Mouse (Mus musculus): ENCODE measurements around the gene Slc35f1.

The Slc35f1 gene

DNA sequence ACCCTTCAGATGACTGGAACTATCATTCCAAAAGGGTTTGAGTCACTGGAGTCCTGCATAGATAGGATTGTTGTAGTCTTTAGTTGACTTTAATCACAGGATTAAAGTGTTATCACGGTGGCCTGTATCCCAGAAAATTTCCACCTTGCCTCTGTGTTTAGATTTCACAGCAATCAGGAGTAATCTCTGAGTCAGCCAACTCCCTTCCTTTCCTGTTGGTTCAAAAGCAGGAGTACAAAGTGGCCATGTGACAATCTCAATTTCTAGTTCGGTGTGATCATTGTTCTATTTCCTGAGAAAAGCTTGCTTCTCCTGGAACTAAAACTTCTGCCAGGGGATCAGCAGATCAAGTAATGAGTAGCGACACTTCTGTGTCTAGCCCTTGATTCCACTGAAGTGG, 410.5 kb downstream of the Slc35f1 start:
- DNase-seq (ENCODE audit: low spot score in 2 of 2) = no peak

DNA sequence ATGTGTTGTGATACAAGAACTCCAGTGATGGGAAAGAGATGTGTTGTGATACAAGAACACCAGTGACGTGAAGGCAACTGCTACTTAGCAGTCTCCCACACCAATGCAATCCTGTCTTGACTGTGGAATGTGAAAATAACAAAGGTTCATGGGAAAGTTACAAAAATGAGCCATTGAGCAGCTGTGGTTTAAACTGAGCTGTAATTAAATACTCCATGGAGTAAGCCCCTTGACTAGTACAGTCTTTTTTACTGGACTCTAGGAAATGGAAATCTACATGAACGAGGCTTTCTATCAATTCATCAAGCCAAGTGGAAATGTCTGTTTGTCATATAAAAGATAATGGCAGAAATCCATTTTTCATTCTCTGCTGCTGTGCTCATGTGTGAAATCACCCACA, 411.1 kb downstream of the Slc35f1 start:
- no peak for DNase-seq (ENCODE audit: low spot score in 2 of 2)

DNA sequence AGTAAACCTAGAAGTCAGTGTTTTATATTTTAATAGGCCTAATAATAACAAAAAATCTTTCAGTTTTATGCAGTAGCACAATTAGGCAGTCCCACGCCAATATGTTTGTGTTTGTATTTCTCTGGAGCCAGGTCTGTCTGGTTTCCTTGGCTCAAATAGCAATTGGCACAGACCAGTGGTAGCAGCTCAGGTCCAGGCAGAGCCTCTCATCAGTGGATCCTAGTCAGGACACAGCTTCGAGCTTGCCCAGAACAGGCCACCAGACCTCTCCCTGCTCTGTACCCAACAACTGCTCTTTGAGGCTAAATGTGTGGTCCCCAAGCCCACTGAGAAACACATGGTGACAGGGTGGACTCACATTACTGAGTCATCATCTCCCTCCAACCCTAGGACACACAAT, 412.1 kb downstream of the Slc35f1 start:
- no peak for DNase-seq (ENCODE audit: low spot score in 2 of 2)

DNA sequence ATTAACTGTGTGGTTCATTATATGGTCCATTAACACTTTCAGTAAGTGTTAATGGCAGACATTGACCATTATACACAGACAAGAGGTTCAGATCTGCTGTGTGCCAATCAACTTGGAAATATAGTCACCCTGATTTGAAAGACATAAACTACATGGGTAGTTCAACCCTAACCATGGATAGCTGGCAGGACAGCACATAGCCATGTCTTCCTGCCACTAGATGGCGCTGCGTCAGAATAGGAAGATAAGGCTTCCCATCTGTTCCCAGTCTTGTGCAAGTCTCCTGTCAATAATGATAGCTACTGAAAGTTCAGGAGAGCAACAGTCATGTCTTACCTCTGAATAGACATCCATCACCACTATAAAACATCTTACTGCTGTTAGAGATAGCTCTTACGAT, 424.7 kb downstream of the Slc35f1 start:
- peak in 1 of 2 experiments; percentile 30 for DNase-seq (ENCODE audit: low spot score in 2 of 2)

DNA sequence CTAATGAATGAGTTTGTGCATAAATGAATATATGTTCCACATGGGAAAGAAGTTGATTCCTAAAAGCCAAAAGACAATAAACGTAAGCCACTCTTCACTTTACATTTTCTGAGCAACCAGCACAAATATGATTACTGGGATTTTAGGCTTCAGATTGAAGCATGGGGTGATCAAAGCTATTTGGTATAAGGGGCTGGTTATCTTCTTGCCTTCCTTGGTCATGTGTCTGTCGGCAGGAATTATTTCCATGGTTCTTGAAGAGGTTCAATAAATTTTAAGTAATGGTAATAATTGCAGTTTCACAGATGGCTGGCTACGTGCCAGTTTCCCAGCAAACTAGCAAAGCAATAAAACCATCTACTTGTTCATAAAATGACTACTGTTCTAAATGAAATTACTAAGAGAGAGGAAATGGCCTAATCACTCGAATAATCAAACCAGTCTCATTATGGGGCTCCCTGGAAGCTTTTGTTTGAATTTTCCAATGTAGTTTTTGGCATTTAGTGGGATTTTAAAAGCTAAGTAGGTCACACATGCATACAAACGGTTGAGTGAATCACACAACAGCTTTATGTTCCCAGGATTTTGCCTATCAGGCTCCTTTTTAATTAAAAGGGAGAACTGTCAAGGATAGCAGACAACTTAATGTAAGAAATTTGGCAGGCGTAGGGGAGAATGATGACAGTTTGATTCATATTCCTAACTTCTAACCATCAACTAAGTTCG, 425.5 kb downstream of the Slc35f1 start:
- no peak for DNase-seq (ENCODE audit: low spot score in 2 of 2)

- DNase-seq (ENCODE audit: low spot score in 2 of 2) = no peak
Measured at GRCm38 (mm10) chr10:53120608-53121007, 430.3 kb downstream of the Slc35f1 start.

GRCm38 (mm10) chr10:53124365-53124764, 434.0 kb downstream of the Slc35f1 start:
- DNase-seq (ENCODE audit: low spot score in 2 of 2) = no peak

DNA sequence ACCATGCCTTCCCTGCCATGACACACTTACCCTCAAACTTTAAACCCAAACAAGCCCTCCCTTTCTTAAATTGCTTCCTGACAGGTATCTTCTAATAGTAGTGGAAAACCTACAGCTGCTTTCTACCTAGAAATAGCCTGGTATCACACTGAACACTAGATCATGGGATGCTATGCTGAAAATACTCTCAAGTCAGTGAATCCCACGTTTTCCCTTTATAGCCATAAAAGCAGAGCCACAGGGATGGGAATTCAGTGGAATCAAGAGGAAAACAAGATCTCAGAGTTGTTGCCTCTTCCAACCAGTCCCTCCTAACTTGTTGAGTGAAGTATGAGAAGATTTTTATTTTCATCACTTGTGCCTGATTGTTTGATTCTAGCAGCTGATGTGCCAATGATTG, 442.4 kb downstream of the Slc35f1 start:
- no peak for DNase-seq (ENCODE audit: low spot score in 2 of 2)

DNA sequence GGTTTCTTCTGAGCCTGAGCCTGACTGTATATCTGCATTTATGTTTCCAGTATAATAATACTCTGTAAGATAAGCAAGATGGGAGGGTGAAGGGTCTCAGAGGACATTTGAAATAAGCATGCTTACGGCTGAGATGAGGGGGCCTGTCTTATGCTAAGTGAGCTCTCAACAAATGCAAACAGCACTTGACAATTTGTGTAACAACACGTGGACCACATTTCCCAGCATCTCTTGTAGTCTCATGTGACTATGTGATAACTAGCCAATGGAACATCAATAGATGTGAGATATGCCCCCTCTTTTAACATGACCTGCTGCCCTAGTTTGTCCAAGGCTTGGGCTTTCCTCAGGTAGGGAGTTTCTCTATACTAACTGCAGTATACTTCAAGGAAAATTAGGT, 460.0 kb downstream of the Slc35f1 start:
- no peak for DNase-seq (ENCODE audit: low spot score in 2 of 2)

DNA sequence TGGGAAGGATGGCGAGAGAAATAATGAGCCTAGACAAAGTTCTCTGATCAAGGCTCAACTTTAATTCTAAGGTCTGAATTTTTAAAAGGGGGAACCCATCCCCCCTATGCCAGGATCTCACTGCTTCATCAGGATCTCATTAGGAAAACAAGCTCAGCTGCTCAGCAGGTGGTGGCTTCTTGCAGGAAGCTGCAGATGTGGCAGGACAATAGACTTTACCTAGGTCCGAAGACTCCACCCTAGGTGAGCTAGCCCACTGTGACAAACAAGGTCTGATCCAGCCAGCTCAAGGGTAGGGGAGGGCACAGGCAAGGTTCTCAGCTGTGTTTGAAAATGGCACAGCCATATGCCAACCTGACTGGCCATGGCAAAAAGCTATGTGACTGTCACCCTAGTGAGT, 460.6 kb downstream of the Slc35f1 start:
- no peak for DNase-seq (ENCODE audit: low spot score in 2 of 2)

GRCm38 (mm10) chr10:53156374-53156773, 466.0 kb downstream of the Slc35f1 start:
- no peak for DNase-seq (ENCODE audit: low spot score in 2 of 2)

DNA sequence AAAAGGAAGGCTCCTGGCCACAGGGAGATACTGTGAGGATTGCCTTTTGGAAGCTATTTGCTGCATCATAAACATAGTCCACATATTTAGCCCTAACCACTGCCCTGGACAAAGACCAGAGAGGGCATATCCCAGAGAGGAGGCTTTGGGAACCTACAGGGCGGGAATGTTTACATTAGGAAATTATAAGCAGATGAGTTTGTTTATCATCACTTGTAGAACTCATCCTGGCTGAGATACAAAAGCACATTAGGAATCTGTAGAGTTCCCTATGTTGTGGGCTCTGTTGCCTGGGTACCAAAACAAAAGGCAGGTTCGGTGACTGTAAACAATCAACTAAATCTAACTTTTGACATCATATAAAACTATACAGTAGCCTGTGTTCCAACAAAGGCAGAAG, 467.4 kb downstream of the Slc35f1 start:
- no peak for DNase-seq (ENCODE audit: low spot score in 2 of 2)

Data from frontal cortex, postnatal 14 days (tissue).